Mouse (Mus musculus): Measurements from ENCODE around the gene Kremen1.

Gene Kremen1

DNA sequence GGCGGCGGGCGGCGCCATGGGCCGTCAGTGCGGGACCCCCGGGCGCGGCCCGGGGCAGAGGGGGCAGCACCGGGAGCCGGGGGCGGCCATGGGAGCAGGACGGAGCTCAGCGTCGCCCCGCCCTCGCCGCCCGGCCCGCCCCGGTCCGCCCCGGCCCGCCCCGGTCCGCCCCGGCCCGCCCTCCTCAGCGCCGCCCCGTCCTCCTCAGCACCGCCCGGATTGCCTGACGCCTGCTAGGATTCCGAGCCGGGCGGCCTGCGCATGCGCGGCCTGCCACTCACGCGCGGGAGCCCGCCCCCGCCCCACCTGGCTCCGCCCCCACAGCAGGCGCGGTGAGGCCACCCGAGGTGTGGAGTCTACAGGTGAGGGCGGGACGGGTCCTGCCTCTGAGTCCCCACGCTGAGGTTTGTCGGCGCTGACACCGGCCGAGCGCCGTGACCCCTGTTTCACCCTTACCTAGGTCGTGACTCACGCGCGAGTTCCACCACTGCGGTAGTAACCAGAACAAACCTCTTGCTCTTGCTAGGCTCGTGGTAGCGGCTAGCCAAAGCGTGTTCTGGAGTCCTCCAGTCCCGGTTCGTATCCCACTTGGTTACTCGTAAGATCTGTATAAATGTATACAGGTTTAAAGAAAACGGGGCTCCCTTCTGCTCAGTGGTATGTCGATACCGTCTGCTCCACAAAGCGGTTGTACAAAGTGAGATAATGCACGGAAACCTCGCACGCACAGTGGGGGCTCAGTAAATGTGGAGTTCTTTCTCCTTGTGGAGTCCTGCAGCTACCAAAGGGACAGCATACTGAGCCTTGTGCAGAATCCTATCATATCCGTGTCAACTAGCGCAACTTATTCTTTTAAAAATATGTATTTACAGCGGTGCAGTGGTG is at the start of gene Kremen1:
TSS of gene Kremen1 (minus strand) at position 51 of the 885 bp plus-strand sequence.
- peak; percentile 92 for DNase-seq

- no peak for DNase-seq
Measured at GRCm38 (mm10) chr11:5307024-5307905, 45.9 kb upstream of the Kremen1 start.

GRCm38 (mm10) chr11:5306017-5306416 is 44.7 kb upstream of the Kremen1 start:
- no peak for DNase-seq

GRCm38 (mm10) chr11:5304526-5304925 is 43.2 kb upstream of the Kremen1 start:
- DNase-seq, result no peak

- no peak for DNase-seq
Measured at GRCm38 (mm10) chr11:5298007-5298372, 36.6 kb upstream of the Kremen1 start.

DNA sequence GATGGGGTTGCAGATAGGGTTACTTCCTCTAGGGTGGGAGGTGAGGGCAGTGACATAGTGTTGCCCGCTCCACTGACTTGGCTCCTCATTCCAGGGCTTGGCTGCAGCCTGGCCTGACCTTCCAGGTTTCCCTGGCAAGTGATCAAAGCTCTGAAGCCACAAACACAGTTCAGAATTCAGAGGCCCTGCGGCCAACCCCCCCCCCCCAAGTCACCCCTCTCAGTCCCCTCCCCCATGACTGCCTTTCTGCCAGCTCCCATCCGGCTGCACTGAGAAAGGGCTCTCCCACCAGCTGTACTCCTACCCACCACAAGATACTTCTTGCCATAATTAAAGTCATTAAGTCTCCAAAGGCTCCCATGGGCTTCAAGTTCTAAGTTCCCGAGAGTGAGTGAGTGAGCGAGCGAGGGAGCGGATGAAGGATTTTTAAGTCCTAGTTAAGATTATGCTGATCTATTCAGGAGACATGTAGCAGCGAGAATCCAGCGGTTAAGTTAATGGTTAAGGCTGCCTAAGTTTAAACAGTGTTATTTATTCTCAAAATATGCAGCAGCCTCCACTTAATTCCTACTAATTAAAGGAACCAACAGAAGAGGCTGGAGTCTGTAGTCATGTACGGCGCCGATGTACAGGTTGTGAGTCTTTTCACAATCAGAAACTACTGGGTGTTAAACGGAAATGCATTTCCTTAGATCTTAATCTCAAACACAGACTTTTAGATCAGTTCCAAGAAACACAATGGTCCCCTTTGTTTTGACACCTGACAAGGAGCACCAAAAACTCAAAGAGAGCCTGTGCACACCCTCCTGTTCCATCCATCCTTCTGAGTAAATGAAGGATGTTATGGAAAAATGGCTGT is 36.0 kb upstream of the Kremen1 start:
- no peak for DNase-seq

DNA sequence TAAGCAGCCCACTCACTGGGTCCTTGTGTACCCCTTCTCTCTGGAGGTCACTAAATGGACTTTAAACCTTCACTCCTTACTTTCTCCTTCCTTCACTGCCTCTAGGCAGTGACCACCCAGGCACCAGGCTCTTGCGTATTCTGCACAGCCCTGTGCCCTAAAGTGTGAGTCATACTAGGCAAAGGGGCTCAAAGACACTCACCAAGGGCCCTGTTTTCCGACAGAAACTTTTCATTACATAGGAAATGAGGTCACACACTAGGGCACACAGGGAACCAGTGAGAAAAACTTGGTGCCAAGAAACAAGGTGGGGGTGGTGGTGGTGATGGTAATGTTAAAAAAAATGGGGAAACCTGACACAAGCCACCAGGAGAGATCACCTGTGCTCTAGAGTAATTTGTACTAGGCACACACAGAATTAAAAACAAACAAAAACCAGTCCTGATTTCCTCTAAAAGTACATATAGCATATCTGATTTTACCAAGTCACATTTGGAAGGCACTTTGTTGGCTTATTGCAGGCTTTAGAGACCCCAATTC is 35.3 kb upstream of the Kremen1 start:
- no peak for DNase-seq

GRCm38 (mm10) chr11:5294805-5295204 is 33.4 kb upstream of the Kremen1 start:
- no peak for DNase-seq

GRCm38 (mm10) chr11:5290691-5291090 is 29.3 kb upstream of the Kremen1 start:
- DNase-seq, result peak; percentile 22 to 68

- DNase-seq, result no peak
Measured at GRCm38 (mm10) chr11:5289826-5290580, 28.6 kb upstream of the Kremen1 start.

- DNase-seq, result no peak
Measured at GRCm38 (mm10) chr11:5283987-5284386, 22.6 kb upstream of the Kremen1 start.

DNA sequence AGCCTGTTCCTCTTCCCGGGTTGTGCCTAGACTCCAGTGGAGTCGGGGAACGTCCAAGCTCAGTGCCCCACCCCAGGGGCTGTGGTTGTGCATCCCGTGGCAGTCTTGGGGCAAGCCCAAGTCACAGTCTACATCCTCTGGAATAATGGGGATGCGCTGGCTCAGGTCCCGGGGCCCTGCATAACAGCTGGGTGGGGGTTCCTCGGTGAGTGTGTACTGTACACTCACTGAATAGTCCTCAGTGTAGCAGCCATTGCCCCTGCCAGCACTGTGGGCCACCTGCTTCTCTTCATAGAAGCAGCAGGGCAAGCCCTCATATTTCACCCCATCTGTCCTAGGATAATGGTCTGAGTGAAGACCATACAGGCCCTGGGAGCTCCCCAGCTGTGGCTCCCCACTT is 19.6 kb upstream of the Kremen1 start:
- DNase-seq, result no peak

- no peak for DNase-seq
Measured at GRCm38 (mm10) chr11:5278463-5278862, 17.1 kb upstream of the Kremen1 start.

DNA sequence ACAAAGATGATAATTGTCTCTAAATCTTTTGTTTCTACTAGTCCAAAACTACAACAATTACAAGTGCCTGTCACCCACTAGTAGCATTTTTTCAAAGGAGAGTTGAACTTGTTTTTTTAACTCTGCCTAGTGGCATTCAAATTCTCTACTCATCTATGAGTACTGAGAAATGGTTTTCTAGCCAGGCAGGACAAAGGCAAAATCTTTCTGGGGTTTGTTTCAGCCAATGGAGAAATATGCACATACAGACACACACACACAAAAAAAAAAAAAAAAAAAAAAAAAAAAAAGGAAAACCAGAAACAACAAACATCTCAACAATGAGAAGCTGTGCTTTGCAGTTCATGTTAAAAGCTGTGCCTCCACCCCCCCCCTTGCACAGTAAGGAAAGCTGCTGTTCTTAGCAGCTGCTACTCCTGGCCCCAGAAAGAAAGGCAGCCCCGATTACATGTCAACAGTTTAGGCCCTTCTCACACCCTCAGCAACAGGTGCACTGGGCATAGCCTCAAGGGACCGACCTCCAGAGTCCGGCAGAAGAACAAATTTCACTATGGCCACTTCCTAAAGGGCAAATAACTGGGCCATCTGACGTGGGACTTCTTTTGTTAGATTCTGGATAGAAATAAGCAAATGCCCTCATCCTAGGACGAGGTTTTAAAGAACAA is 16.1 kb upstream of the Kremen1 start:
- DNase-seq, result no peak

GRCm38 (mm10) chr11:5275216-5275615 is 13.9 kb upstream of the Kremen1 start:
- DNase-seq, result no peak

DNA sequence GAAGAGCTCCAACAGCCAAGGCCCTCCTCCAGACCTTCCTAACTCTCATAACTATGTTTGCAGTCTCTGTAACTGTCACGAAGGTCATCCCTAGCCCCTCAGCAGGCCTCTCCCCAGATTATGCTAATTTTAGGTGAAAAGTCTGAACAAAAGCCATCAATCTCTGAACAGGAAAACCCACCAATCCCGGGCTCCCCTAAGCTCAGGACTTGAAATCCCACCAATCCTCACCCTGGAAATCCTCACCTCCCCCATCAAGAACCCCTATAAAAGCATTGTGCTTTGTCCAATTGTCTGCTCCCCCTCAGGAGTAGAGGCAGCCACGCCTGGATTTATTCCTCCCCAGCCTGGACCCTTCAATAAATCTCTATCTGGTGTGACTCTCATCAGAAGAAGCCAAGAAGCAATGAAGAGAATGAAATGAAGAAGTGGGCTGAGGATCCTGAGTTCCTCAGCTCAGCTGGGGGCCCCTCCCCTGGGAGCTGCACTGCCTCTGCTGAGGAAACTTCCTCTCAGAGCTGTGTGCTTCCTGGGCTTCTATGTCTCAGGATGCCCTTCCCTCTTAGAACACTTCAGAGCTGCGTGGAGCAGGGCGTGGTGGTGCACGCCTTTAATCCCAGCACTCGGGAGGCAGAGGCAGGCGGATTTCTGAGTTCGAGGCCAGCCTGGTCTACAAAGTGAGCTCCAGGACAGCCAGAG is 11.3 kb upstream of the Kremen1 start:
- no peak for DNase-seq

DNA sequence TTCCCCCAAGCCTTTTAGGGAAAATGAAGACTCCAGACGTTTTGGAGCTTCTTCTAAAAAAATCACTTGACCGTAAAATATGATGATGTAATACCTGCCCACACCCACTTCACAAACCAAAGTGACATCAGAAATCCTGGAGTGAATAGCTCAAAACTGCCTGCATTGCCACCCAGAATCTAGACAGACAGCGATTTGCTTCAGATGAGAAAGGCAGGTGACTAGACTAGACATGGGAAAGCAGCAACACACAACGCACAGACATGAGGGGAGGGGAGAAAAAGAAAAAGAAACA is 10.7 kb upstream of the Kremen1 start:
- DNase-seq, result no peak

DNA sequence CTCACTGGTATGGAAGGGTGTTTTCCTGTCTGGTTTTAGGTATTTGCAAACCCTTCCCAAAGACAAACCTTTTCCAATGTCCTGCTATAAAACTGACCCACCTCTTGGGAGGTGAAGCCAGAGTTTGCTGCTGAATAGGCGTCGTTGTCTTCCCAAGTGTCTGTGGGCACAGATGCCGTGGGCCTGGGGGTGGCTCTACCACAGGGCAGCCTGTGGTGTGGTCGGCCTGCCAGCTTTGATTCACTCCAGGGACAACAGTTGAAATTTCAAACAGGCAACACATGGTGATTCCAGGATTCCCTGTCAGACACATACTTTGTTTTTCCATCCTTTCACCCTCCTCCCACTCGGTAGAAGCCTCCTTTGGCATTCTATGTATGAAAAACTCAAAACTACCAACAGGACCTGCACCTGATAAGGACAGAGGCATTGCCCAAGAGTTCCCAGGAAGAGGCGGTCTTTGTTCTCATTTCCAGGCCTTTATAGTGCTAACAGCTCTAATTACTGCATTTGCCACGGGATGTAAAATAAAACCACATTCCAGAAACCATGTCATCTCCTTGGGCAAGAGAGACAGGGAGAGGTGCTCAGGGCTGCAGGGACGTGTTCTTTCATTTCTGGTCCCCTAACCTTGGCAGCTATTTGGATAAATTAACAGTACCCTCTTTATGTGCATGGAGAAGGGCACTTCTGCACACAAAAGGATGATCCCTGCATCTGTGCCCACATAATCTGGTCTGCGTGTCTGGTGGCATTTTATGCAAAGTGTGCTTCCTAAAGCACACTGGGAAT is 10.1 kb upstream of the Kremen1 start:
- DNase-seq, result no peak

DNA sequence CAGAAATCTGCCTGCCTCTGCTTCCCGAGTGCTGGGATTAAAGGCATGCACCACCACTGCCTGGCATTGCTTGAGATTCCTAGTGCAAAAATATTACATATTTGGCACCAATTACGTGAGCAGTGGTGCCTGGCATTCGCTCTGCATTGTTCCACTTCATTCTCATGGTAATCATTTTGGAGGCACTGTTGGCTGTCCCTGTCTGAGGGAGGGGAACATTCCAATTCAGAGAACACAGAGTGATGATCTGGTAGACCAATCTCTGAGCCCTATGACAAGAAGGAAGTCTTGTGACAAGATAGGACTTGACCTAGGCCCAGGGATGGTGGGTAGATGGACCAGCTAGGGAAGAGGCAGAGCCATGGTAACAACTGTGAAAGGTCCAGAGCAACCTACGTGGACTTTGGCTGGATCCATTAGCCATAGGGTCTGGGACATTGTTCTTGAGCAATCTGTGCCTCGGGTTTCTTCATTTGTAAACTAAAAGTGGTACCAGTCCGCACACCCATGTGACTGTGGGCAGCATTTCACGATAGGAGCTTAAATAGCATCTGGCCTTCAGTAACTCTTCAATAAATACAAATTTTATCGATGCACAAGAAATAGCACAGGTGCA is 8.6 kb upstream of the Kremen1 start:
- DNase-seq, result no peak

Data from spleen, adult 18-20 months (tissue).